Mouse (Mus musculus): ENCODE results near the gene Nrxn1.

Gene Nrxn1

DNA sequence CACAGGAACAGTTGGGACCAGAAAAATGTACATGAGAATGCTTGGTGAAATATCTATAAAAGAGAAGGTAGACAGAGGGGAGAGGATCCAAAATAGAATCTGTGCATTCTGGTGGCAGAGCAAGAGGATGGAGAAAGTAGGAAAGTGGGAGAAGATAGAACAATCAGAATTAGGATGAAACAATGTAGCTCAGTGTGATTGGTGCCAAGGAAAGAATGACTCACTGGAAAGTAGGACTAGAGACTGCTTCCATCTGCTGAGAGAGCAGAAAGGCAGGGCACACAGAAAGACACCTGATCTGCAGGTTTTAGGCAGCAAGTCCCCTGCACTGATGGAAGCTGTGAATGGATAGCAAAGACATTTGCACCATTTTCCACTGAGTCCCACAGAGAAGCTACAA, 657.0 kb downstream of the Nrxn1 start:
- in situ Hi-C loops (cut with MboI): no loop called here

DNA sequence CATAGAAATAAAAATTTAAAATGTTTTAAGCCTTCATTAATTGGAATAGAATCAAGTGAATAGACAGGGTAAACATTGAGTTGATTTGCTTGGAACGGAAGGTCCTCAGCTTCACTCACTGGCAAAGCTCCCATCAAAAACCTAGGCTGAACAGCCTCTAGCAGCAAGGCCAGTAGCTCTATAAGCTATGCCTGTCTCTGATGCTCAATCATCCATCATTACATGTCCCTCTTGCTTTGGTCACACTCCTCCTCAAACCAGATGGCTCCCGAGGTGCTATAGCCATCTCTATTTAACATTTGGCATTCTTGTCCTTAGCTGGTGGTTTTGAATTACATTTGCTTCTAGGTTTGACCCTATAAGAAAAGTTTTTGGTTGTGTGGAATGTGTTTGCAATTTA, 657.5 kb downstream of the Nrxn1 start:
- in situ Hi-C loops (cut with MboI): no loop called here

DNA sequence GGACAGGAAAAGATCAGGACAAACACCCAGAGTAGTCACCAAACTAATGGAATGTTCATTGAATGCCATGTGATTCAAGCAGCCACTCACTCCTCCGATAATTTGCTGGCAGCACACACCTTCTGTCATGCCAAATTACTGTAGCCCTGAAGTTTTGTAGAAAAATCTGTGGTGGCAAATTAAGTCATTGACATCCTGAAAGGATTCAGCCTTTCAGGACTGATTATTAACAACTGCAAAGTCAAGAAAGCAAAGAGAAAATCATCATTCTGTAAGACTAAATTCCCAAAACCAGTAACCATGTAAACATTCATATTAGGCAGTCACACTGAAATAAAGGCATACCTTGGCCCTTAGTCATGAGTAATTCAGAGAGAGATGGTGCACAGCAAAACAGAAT, 662.7 kb downstream of the Nrxn1 start:
- in situ Hi-C loops (cut with MboI): no loop called here

DNA sequence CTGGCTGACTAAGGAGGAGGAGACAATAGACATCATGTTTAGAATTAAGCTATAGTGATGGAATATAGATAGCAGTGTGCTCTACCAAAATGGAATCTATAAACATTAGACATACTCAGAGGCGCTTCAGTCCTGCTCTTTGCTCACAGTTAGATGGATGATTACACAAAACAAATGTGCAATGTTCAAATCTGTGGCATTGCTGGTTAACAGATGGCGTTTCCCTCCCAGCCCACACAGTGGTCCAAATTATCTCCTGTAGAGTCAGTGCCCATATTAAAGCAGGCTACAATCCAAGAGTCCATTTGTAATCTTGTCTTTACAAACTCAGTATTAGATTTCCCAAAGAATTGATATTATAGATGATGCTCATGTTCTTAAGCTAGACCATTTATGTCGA, 666.9 kb downstream of the Nrxn1 start:
- in situ Hi-C loops (cut with MboI): no loop called here

DNA sequence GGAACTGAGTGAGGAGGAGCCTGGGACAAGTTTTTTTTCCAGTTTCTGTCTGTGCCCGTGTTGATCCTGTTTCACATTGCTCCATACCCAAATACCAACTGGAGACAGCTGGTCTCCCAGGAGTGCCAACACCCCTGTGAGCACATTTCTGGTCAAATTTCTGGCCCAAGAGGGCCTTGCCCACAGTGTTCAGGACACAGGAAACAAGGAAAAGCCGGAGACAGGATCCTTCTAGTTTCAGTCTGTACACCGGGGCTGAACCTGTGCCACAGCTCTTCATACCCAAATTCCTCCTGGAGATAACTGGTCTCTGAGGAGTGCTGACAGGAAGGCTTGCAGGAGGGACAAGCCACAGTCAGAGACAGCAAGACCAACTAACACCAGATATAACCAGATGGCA, 670.3 kb downstream of the Nrxn1 start:
- in situ Hi-C loops (cut with MboI): no loop called here

DNA sequence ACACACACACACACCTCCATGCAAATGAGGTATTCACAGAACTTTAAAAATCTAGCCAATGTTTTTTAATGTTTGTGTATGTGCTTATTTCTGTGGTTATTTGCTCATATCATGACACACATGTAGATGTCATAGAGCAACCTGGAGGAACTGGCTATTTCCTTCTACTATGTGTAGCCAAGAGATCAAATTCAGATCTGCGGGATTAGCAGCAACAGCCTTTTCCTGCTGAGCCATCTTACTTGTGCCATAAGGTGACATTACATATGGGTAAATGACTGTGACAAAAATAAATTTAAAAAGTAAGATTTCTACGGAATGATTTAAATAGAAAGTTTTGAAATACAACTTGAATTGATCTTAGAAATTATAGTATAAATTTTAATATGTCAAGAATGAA, 672.1 kb downstream of the Nrxn1 start:
- in situ Hi-C loops (cut with MboI): no loop called here

DNA sequence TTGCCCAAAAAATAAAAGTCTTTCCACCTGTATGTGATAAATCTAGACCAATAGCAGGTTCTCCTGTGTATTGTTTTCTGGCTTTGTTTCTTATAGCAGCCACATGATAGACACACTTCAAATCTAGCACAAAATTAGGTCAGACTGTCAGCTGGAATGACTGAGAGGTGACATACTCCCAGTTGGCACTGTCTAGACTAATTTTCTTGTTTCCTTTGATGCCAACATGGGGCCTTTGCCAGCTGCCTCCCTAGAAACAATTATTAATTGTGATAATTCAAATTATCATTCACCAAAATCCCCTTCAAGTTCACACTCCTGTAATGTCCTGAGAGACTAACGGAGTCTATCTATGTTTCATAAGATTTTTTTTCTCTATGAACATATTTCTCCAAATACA, 673.3 kb downstream of the Nrxn1 start:
- in situ Hi-C loops (cut with MboI): no loop called here

DNA sequence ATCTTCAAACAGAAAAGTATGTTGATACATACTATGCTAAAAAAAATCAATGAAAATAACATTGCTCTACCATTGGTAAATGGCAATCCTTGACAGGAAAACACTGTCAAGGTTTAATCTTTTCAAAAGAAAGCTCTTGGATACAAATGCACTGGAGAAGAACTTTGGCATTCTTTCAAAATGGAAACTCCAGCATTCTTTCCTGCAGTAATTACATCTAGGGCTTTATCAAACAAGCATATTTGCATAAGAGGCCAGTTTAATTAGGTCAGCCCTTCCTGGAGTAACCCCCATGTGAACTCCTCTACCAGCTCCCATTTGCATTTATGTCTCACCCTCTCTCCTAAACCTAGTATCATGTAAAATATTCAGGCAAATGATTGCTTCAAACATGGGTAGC, 696.5 kb downstream of the Nrxn1 start:
- in situ Hi-C loops (cut with MboI): no loop called here

DNA sequence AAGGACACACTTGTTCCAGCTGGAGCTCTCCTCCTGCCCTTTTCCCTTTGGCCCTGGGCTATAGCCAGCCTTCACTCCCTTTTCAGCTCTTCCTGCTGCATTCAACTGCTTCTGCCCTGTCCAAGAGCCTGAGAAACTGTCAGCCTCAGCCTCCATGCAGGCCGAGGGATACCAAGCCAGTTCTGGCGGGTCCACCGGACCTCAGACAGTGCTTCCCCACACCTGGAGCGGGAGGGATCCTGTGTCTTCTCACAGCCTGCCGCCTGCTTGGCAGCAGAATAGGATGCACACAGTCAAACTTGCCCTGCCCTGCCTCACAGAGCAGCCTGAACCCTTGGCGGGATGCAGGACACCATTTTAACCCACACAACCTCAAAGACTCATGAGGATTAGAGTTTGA, 698.3 kb downstream of the Nrxn1 start:
- in situ Hi-C loops (cut with MboI): no loop called here

DNA sequence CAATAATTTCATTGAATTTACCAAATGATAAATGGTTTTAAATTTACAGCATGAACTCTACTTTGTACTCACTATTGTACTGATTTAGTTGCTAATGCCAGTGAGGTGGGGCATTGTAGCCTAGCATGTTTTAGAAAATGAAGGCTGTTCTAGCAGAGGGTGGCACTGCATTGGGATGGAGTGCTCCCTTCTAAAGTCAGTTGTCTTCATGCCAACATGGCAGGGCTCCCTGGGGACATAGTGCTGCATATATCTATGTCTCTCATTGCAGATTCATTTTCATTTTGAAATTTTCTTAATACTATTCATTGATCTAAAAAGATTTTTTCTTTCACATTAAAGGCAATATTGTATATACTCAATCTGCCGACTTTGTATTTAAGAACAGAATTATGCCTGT, 700.1 kb downstream of the Nrxn1 start:
- in situ Hi-C loops (cut with MboI): no loop called here

DNA sequence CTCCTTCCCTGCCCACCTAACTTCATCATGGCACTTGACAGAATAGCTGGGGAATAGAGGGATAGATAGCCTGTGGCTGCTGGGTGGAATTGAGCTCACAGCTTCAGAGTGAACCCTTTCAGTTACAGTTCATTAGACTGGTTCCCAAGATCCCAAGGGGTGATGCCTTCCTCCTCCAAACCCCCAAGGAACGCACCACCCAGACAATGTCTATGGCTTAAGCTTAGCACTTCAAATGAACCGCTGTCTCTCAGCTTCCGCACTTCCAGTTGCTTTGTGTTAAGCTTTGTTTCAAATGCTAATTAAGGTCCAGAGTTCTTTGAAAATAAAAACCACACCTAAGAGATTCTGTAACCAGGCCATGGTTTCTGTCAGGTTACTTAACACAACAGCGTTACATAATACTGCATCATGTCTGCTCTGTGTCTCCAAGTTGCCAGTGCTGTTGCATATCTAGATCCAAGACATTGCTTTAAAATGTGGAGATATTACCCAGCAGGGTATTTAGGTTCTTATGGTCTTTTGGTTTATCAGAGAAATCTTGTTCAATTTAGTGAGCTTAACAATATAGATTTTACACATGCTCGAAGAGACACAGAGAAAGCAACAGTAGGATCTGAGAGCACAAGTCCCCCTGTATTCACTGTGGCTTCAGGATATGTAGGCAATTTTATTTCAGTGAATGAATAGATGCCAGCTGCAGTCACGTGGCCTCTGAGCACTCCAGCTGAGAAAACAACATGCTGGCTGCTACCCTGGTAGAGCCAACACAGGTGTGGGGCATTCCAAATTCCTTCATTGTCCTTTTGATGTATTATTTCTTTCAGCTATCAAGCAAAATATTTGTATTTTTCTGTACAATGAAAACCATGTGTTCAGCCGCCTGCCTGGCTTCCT, 702.3 kb downstream of the Nrxn1 start:
- in situ Hi-C loops (cut with MboI): no loop called here

DNA sequence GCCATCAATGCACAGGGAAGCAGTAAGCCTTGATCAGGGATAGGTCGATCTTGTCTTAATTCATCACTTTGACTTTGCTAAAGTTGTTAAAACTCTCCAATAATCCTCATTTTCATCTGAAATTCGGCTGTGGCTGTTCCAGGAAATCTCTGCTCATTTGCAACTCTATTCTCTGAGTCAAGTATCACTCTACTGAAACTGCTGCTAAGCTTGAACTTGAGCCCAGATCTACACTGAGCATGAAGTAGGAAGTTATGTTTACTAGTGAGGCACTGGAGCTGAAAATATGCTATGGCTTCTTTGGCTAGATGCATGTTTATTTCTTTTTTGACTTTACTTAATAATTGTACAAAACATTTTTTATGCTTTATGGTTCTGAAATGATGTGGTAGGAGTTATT, 708.0 kb downstream of the Nrxn1 start:
- in situ Hi-C loops (cut with MboI): no loop called here

DNA sequence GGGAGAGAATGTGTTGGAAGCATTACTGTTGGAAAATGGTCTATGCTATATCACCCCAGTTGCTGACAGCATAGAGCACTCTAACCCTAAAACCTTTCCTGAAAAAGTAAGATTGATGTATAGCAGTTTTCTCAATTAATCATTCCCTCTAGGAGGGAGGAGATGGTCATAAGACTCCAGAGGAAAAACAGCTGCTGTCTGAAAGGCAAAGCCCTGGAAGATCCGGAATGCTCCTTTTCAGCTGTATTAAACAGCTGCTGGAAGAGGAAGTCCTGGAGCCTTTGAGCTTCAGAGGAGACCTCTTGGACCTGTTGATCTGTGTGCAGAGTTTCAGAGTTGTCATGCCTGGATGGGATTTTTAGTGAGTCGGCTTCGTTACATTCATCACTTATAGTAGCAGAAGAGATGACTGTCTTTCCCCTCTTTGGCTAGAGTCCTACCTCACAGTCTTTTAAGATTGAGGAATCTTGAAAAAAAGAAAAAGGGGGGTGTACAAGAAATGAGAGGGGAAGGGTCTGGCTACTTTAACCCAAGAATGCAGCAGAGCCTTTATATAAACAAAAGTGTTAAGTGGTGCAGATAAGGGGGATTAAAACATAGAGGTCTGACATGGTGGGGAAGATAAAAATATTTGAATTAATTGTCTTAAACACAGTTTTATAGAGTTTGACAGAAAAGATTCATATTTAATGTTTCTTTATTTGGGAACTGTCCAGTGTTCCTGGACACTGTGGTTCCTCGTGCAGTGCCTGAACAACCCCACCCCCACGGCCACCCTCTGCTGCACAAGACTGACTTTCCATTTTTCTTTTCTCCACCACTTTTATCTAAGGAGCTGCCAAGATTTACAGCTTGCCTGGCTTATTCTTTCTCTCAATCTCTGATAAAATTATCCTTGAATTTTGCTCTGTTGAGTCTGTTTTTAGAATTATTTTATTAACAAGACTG, 710.1 kb downstream of the Nrxn1 start:
- in situ Hi-C loops (cut with MboI): no loop called here

DNA sequence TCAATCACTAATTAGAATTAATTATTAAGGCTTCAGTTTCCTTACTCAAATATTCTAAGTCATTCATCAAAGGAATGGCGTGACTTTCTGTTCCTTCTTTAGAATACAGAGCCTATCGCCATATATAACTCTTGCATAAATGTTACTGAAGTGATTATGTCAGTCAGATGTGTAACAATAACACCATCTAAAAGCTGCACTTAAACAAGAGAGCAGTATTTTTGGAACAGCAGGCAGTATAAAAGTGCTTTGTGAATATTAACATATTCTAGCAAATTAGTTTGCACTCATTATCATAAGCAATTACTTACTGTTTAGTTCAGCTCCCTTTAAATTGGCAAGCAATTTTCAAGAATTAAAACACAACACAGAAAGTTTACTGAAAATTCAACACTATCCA, 716.3 kb downstream of the Nrxn1 start:
- in situ Hi-C loops (cut with MboI): no loop called here

DNA sequence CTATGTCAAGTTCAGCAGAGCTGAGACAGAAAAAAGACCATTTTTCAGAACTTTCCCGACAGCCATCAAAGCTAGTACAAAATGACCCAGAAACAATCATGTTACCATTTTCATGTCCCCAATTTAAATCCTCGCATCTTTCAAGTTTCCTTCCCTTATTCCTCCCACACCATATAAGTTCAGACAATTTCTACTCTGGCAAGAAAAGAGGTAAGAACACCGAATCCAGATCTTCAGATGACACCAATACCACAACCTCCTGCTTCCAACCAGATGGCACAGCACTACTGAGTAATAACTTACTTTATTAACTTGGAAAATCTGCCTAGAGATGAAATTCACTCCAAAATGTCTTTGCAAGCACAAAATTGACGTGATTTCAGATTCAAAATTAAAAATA, 730.7 kb downstream of the Nrxn1 start:
- in situ Hi-C loops (cut with MboI): no loop called here

DNA sequence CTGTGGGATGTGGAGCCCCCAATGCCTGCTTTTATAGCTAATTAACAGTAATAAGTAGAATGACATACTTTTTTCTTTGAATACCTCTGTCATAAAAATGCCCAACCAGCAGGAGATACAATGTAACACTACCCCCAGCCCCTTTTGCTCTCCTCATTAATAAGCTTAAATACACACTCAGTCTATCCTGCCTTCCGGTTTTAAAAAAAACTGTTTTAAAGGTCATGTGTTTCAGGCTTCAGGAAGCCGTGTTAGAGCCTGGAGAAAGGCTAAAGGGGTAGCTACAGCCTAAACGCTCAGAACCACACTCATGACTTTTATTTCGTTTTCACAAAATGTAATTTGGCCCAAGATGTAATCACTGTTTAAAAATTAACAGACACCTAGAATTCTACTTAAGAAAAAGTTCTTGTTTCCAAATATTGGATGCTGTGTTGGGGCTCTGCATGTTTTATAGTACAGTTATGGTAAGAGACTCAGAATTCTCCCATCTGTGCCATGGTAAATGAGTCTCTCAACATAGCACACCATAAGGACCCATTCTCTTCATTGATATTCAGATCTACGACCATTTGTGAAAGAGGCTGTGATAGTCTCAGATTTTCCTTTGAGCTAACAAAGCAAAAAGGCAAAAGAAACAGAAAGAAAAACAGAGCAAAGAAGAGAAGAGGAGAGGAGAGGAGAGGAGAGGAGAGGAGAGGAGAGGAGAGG, 743.3 kb downstream of the Nrxn1 start:
- in situ Hi-C loops (cut with MboI): no loop called here

DNA sequence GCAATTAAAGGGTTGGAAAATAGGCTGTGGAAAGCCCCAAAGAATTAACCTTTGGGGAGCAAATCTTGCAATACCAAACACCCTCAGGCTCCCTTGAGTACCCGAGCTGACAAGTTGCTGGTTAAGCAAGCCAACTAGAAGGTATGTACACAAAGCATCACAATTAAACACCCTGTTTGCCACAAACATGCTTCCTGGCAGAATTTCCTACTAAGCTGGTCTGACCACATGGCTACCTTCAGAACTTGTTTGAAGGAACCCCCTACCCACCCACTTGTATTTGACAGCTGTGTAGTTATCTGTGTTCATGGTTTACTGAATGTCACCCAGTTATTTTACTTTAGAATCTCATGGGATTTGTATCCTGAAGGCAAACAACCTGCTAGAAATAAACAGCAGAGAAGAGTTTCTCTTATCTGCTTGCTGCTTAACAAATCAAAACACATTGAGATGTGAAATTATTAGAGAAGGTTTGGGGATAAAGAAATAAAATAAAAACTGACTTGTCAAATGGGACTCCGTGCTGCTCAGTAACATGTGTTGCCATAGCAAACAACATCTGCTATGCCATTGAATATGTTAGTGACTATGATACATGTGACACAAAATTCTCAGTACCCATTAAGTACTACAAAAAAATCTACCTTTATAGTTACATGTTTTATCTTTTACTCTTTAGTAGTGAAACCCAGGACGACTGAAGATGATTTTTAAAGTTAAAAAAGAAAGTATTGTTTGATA, 746.0 kb downstream of the Nrxn1 start:
- in situ Hi-C loops (cut with MboI): no loop called here

DNA sequence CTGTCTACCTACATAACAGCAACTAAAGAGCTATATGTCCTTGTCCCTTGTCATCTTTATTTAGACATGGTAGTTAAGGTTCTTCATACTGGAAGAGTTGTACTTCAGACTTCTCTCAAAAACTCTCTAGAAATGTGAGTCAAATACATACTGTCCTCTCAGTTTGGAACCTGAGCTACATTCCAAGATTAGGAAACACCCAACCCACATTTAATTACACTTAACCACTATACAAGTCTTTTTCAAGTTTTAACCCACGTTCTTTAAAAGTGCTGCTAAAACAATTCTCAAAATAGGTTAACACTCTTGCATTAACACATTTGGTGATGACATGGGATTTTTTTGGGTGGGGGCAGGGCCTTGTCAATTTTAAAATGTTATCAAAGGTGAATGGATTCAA, 759.4 kb downstream of the Nrxn1 start:
- in situ Hi-C loops (cut with MboI): no loop called here

DNA sequence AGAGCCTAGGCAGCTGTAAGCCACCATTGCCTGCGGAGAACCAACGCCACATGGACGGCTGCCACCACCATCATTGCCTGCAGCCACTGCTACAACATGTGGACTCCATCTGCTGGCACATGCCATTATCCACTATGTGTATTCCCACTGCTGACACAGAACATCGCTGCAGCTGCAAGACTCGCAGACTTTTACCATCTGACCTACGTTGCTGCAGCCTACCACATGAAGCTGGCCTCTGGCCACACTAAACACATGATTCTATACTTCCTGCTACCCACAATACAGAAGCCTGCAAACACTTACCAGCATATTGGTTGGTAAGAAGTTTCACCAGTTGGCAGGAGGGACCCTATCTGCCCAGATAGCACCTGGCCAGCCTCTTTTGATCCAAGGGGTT, 769.2 kb downstream of the Nrxn1 start:
- in situ Hi-C loops (cut with MboI): no loop called here

DNA sequence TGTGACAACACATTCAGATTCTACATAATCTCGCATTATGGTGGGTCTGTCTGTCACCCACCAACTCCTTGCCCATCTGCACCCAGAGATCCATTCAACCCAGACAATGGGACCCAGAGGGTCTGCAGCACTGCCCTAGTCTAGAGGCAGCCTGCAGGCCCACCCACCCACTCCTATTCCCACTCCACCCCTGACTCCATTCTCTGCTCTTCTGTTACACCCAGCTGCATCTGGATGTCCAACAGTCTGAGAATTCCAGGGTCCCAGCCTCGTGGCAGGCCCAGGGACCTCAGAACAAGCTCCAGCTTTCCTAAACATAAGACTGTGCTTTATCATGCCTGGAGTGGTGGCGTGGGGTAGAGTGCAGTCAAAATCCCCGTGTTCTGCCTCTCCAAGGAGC, 820.6 kb downstream of the Nrxn1 start:
- in situ Hi-C loops (cut with MboI): no loop called here

DNA sequence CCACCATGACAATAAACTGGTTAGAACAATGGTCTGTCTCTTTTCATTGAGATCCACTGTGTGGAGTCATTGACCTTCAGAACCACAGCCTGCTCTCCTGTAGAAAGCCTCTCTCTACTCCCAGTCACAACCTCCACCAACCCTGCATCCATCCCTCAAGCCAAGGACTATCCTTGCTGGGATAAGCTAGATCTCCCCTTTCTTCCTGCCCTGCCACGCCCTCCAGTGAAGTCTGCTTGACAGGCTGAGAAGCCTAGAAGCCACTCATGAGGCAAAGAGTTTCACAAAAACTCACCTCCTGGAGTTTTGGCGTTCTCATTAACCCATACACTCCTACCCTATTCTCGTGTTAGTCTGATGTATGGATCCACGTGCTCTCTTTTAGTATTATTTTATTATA, 821.7 kb downstream of the Nrxn1 start:
- in situ Hi-C loops (cut with MboI): no loop called here

DNA sequence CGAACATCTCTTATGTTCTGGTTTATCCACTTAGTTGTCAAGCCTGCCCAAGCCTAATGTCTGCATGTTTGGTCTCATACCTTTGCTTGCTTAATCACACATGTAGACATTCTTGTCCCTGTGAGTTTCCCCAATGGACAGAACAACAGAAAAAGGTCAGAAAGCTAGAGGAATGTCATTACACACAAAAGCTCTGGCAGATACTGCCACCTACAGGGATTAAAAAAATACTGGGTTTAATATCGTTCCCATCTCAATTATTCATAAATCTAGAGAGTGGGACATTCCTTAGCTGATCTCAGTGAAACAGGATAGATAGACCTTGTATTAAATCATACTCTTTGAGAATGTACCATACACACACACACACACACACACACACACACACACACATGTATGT, 823.7 kb downstream of the Nrxn1 start:
- in situ Hi-C loops (cut with MboI): no loop called here

Data from mature B cell (primary cell).